Mouse (Mus musculus) midbrain, embryonic 14.5 days (tissue): ENCODE data around the gene Gm3250. TPM values are rescaled to one million over a fixed set of nuclear protein-coding genes. Genes with fewer than 3 reads are reported as not detected.
A peak's percentile ranks its signal among the peaks of the same experiment; 100 is the strongest.
"Not testable (repeated sequence)": the region's sequence is repeated elsewhere in the genome, so short reads cannot be mapped to it uniquely, and the experiment has no call there.

Experiments used
- ATAC-seq: fragments of 200-750 bp; cut with Nextera tagmentation; 2 replicates; pipeline ENCODE4 v1.8.0; 2017; ENCODE audit warnings: moderate number of reproducible peaks, moderate library complexity; ENCODE audit not compliant: low FRiP score, low TSS enrichment
- DNase-seq: peaks from one replicate; pipeline ENCODE4 v3.0.0-alpha.2; 2015
- H3K27ac ChIP-seq: fragments of 300-500 bp; sonication (generic); replicated peaks from 2 replicates; pipeline ENCODE4 v1.5.1; 2014; ENCODE audit warnings: mild to moderate bottlenecking, low read depth, low read length, moderate library complexity
- H3K27me3 ChIP-seq: fragments of 300-500 bp; sonication (generic); 2 replicates; pipeline ENCODE4 v1.6.1; 2014; ENCODE audit warnings: low read length, control low read depth, mixed read lengths; ENCODE audit not compliant: control insufficient read depth, insufficient read depth
- H3K36me3 ChIP-seq: fragments of 300-500 bp; sonication (generic); 2 replicates; pipeline ENCODE4 v1.6.1; 2014; ENCODE audit warnings: low read length, control low read depth; ENCODE audit not compliant: control insufficient read depth, insufficient read depth
- H3K4me1 ChIP-seq: fragments of 300-500 bp; sonication (generic); 2 replicates; pipeline ENCODE4 v1.6.1; 2014; ENCODE audit warnings: mild to moderate bottlenecking, antibody characterized with exemption, low read length, control low read depth; ENCODE audit not compliant: control insufficient read depth, insufficient read depth
- H3K4me2 ChIP-seq: fragments of 300-500 bp; sonication (generic); 2 replicates; pipeline ENCODE4 v1.6.1; 2014; ENCODE audit warnings: mild to moderate bottlenecking, low read length, moderate library complexity
- H3K4me3 ChIP-seq: fragments of 300-500 bp; sonication (generic); replicated peaks from 2 replicates; pipeline ENCODE4 v1.5.1; 2014; ENCODE audit warnings: low read depth, low read length
- H3K9ac ChIP-seq: fragments of 300-500 bp; sonication (generic); replicated peaks from 2 replicates; pipeline ENCODE4 v1.6.1; 2014; ENCODE audit warnings: mild to moderate bottlenecking, low read length, moderate library complexity
- H3K9me3 ChIP-seq: fragments of 300-500 bp; sonication (generic); 2 replicates; pipeline ENCODE4 v1.6.1; 2016; ENCODE audit warnings: low read length, control low read depth, mixed read lengths; ENCODE audit not compliant: control insufficient read depth
- WGBS: fragments of 180-500 bp; shearing (Covaris S2); extraction: QIAGEN DNeasy Blood & Tissue Kit; methylation state at CpG from one replicate; pipeline ENCODE4 v1.1.7; 2014; 5-methylcytosine and 5-hydroxymethylcytosine counted together
- polyA plus RNA-seq: library from polyadenylated mRNA; unstranded; fragments of >200 nt; fragmentation: Nextera tagmentation; extraction: Ambion mirVana; gene quantifications from 2 replicates; pipeline ENCODE4 v1.2.1, GENCODE M21; 2014

Gm3250 gene
- polyA plus RNA-seq = not detected in 2 replicates

DNA sequence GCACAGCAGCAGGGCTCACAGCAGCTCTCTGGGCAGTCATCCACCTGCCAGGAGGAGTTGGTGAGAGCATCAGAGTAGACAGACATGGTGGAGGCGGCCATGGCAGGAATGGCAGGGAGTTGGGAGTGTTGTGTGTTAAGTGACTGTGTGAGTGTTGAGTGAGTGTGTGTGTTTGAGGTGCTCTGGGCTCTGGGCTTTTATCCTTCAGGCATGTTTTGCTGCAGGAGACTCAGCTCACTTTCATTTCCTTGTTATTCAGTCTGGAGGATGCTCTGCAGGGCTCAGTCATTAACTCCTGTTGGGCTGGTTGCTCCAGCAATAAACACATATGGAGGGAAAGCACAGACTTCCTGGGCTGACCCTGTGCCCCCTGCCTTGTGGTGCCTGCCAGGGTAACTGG lies at the start of gene Gm3250:
Gene Gm3250, minus strand, starts transcription at position 101 of the 400 bp plus-strand sequence.
- H3K9me3 ChIP-seq, DNase-seq, H3K9ac ChIP-seq, H3K27me3 ChIP-seq, ATAC-seq, H3K4me2 ChIP-seq, H3K36me3 ChIP-seq, H3K4me1 ChIP-seq, H3K27ac ChIP-seq, H3K4me3 ChIP-seq: not testable (repeated sequence)
- 60% methylated on average over 1 of the region's 1 CpGs for WGBS

DNA sequence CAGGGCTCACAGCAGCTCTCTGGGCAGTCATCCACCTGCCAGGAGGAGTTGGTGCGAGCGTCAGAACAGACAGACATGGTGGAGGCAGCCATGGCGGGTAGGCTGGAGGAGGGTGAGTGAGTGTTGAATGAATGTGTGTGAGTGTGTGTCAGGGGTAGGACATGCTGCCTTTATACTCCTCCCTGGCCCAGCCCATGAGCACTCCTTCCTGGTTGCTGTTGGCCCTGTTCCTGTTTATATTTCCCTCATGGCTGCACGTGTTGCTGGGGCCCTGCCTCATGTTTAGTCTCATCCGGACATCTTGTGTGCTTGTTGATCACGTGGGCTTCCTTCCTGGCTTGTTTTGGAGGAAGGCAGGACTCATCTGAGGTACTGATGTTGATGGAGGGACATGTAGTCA lies 44.6 kb upstream of the Gm3250 start, which contains the start of gene Krtap10-4:
Gene Krtap10-4, minus strand, starts transcription at position 145 of the 400 bp plus-strand sequence.
- no peaks in the 10 kb centered on the region for H3K27me3 ChIP-seq
- H3K4me1 ChIP-seq = no peaks in the 10 kb centered on the region
- no peak within 1 kb of the TSS for H3K9ac ChIP-seq
- no peak within 1 kb of the TSS for H3K4me2 ChIP-seq
- H3K27ac ChIP-seq = no peak within 1 kb of the TSS
- 72% methylated on average over 6 of the region's 6 CpGs for WGBS
- H3K36me3 ChIP-seq = no peaks in the 10 kb centered on the region
- H3K4me3 ChIP-seq = no peak within 1 kb of the TSS
- DNase-seq = no peak
- ATAC-seq = no peak
- H3K9me3 ChIP-seq = no peaks in the 10 kb centered on the region

GRCm38 (mm10) chr10:77819203-77819602 lies 36.9 kb upstream of the Gm3250 start:
- DNase-seq (peak; percentile 46), ATAC-seq (no peak)
- no peaks in the 10 kb centered on the region for H3K4me1 ChIP-seq
- no peak overlapping the region for H3K27ac ChIP-seq
- H3K9ac ChIP-seq = no peak overlapping the region
- H3K4me3 ChIP-seq = no peak overlapping the region
- no peak overlapping the region for H3K4me2 ChIP-seq
- H3K9me3 ChIP-seq = no peaks in the 10 kb centered on the region
- WGBS = 29% methylated on average over 4 of the region's 4 CpGs
- no peaks in the 10 kb centered on the region for H3K27me3 ChIP-seq
- H3K36me3 ChIP-seq = no peaks in the 10 kb centered on the region

DNA sequence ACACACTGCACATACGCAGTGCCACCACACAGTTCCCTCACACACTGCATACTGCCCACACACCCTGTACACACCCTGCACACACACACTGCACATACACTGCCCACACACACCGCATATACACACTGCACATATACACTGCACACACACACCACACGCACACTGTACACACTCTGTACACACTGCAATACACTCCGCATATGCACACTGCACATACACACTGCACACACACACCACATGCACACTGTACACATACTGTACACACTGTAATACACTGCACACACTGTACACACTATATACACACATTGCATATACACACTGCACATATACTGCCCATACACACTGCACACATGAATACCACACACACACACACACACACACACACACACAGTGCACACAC lies 36.2 kb upstream of the Gm3250 start:
- 0 out of 2 replicates have a peak overlapping the region, but pooled peaks have one; percentile 26 for H3K27ac ChIP-seq
- H3K9ac ChIP-seq = no peak overlapping the region
- H3K36me3 ChIP-seq = no peaks in the 10 kb centered on the region
- WGBS = 97% methylated on average over 4 of the region's 4 CpGs
- H3K4me1 ChIP-seq = no peaks in the 10 kb centered on the region
- ATAC-seq (peak; percentile 37; the same call in 1 of the 2 replicates), DNase-seq (no peak)
- H3K4me3 ChIP-seq = no peak overlapping the region
- H3K9me3 ChIP-seq = no peaks in the 10 kb centered on the region
- H3K27me3 ChIP-seq = no peaks in the 10 kb centered on the region
- H3K4me2 ChIP-seq = no peak overlapping the region

GRCm38 (mm10) chr10:77815514-77815913 lies 33.2 kb upstream of the Gm3250 start:
- H3K27me3 ChIP-seq = no peaks in the 10 kb centered on the region
- no peaks in the 10 kb centered on the region for H3K36me3 ChIP-seq
- no peak overlapping the region for H3K27ac ChIP-seq
- no peaks in the 10 kb centered on the region for H3K9me3 ChIP-seq
- no peak overlapping the region for H3K4me2 ChIP-seq
- no peaks in the 10 kb centered on the region for H3K4me1 ChIP-seq
- no peak overlapping the region for H3K9ac ChIP-seq
- DNase-seq (peak; percentile 52), ATAC-seq (no peak)
- WGBS = 37% methylated on average over 5 of the region's 5 CpGs
- no peak overlapping the region for H3K4me3 ChIP-seq

DNA sequence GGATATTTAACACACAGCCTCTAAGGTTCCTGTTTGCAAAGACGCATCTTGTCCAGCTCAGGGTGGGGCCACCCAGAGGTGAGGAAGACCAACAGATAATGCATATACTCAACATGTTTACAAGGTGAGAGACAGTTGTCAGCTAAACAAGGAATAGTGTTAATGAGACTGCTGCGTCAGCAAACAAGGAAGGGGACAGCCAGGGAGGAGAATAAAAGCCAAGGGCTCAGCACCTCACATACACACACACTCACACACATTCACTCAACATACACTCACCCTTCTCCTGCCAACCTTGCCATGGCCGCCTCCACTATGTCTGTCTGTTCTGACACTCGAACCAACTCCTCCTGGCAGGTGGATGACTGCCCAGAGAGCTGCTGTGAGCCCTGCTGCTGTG lies 32.0 kb upstream of the Gm3250 start, which contains the start of gene Gm2696:
Gene Gm2696, plus strand, starts transcription at position 301 of the 400 bp plus-strand sequence.
- DNase-seq = no peak
- no peak within 1 kb of the TSS for H3K9ac ChIP-seq
- H3K27me3 ChIP-seq = no peaks in the 10 kb centered on the region
- H3K4me1 ChIP-seq = no peaks in the 10 kb centered on the region
- H3K4me3 ChIP-seq = no peak within 1 kb of the TSS
- WGBS = 65% methylated on average over 4 of the region's 4 CpGs
- H3K36me3 ChIP-seq = no peaks in the 10 kb centered on the region
- H3K27ac ChIP-seq = no peak within 1 kb of the TSS
- ATAC-seq = no peak
- H3K4me2 ChIP-seq = no peak within 1 kb of the TSS
- H3K9me3 ChIP-seq = no peaks in the 10 kb centered on the region

GRCm38 (mm10) chr10:77811743-77812142 lies 29.4 kb upstream of the Gm3250 start, which contains the start of gene Gm9507:
Gene Gm9507, minus strand, starts transcription at chr10:77811843.
- no peak within 1 kb of the TSS for H3K27ac ChIP-seq
- H3K9me3 ChIP-seq = no peaks in the 10 kb centered on the region
- no peak within 1 kb of the TSS for H3K9ac ChIP-seq
- H3K4me2 ChIP-seq = no peak within 1 kb of the TSS
- no peak within 1 kb of the TSS for H3K4me3 ChIP-seq
- 79% methylated on average over 5 of the region's 5 CpGs for WGBS
- ATAC-seq = no peak
- DNase-seq = no peak
- no peaks in the 10 kb centered on the region for H3K27me3 ChIP-seq
- H3K4me1 ChIP-seq = no peaks in the 10 kb centered on the region
- H3K36me3 ChIP-seq = no peaks in the 10 kb centered on the region

DNA sequence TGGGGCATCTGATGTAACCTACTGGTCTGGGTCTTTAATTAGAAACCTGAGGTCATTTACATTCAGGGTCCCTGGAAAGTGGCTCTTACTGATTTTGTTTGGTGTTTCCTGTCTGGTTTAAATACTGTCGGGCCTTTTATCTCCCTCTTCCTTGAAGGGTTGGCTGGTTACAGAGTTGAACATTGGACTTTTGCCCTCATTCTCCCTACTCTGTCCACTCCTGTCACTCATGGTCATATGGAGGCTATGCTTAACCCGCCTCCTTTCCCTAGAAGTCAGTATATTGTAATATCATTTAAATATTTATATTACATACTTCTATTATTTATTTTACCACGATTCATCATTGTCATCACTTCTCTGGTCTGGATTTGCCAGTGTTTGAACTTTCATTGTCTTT lies 21.8 kb upstream of the Gm3250 start:
- H3K4me1 ChIP-seq = no peaks in the 10 kb centered on the region
- no peak for ATAC-seq
- no peaks in the 10 kb centered on the region for H3K27me3 ChIP-seq
- no peaks in the 10 kb centered on the region for H3K9me3 ChIP-seq
- H3K9ac ChIP-seq = no peak overlapping the region
- no peak for DNase-seq
- 86% methylated on average over 3 of the region's 3 CpGs for WGBS
- no peaks in the 10 kb centered on the region for H3K36me3 ChIP-seq
- H3K4me2 ChIP-seq = no peak overlapping the region
- H3K27ac ChIP-seq = no peak overlapping the region
- H3K4me3 ChIP-seq = no peak overlapping the region

GRCm38 (mm10) chr10:77798921-77799508 lies 16.7 kb upstream of the Gm3250 start, which contains the start of gene Gm19668:
Gene Gm19668, minus strand, starts transcription at chr10:77799133.
- no peaks in the 10 kb centered on the region for H3K9me3 ChIP-seq
- H3K4me3 ChIP-seq = no peak within 1 kb of the TSS
- H3K27me3 ChIP-seq = no peaks in the 10 kb centered on the region
- 67% methylated on average over 8 of the region's 8 CpGs for WGBS
- H3K27ac ChIP-seq = peak within 1 kb of the TSS; percentile 37; the same call in 1 of the 2 replicates
- 0 out of 2 replicates have a peak, but pooled peaks have one; percentile 17 for ATAC-seq
- H3K9ac ChIP-seq = no peak within 1 kb of the TSS
- H3K4me2 ChIP-seq = no peak within 1 kb of the TSS
- no peaks in the 10 kb centered on the region for H3K36me3 ChIP-seq
- H3K4me1 ChIP-seq = no peaks in the 10 kb centered on the region
- no peak for DNase-seq
